Mouse (Mus musculus) myocyte (in vitro differentiated cells): ENCODE measurements around the gene Aars2.

Experiments used
- CEBPB ChIP-seq: IDR thresholded peaks from 2 replicates; pipeline ENCODE4 v1.6.1; 2011; ENCODE audit warnings: mild to moderate bottlenecking, moderate library complexity; ENCODE audit not compliant: poor library complexity, insufficient read depth, severe bottlenecking
- E2F4 ChIP-seq: IDR thresholded peaks from one replicate; pipeline ENCODE4 v1.6.1; 2011; ENCODE audit warnings: mild to moderate bottlenecking, control low read depth, moderate library complexity; ENCODE audit not compliant: insufficient read depth
- MYOG ChIP-seq, 3 experiments: IDR thresholded peaks; one replicate each; pipeline ENCODE4 v1.6.1; 2011; ENCODE audit warnings: control low read depth in 2 of 3, low read depth in 2 of 3, mild to moderate bottlenecking in 2 of 3; ENCODE audit not compliant: insufficient read length in 2 of 3, control insufficient read depth in 1 of 3, insufficient read depth in 1 of 3
- POLR2A ChIP-seq: IDR thresholded peaks from one replicate; pipeline ENCODE4 v1.6.1; 2011; ENCODE audit warnings: low read depth, mild to moderate bottlenecking, control low read depth, moderate library complexity; ENCODE audit not compliant: insufficient read length
- POLR2AphosphoS2 ChIP-seq: IDR thresholded peaks from one replicate; pipeline ENCODE4 v1.6.1; 2011; ENCODE audit warnings: low read depth, control low read depth; ENCODE audit not compliant: insufficient read length
- SRF ChIP-seq: IDR thresholded peaks from one replicate; pipeline ENCODE4 v1.6.1; 2011; ENCODE audit warnings: low read depth; ENCODE audit not compliant: control insufficient read depth, insufficient read length
- TCF3 ChIP-seq: IDR thresholded peaks from one replicate; pipeline ENCODE4 v1.6.1; 2011; ENCODE audit warnings: low read depth, control low read depth; ENCODE audit not compliant: insufficient read length
- USF1 ChIP-seq: IDR thresholded peaks from one replicate; pipeline ENCODE4 v1.6.1; 2011; ENCODE audit warnings: low read depth, mild to moderate bottlenecking, control low read depth, moderate library complexity

GRCm38 (mm10) chr17:45500981-45501380 is 5.7 kb upstream of the Aars2 start:
- TF ChIP-seq USF1 (no peak), POLR2A (no peak), E2F4 (no peak), SRF (no peak), POLR2AphosphoS2 (no peak), TCF3 (no peak), CEBPB (no peak), MYOG (IDR thresholded peaks at IDR 0.05; ENCODE audit: control insufficient read depth in 1 of 3, insufficient read depth in 1 of 3, insufficient read length in 2 of 3, low read depth in 2 of 3) (no peak)
